Mouse (Mus musculus) small intestine, adult 2 months (tissue): Measurements from ENCODE around the gene Kmt2a. TPM values are rescaled to one million over a fixed set of nuclear protein-coding genes. Genes with fewer than 3 reads are reported as not detected.

ENCODE experiments used
- H3K27ac ChIP-seq: fragments of 200-500 bp; 2 replicates; pipeline ENCODE4 v1.5.1; 2012; ENCODE audit warnings: low read depth, low read length, control low read depth, inconsistent platforms; ENCODE audit not compliant: insufficient read depth
- H3K27me3 ChIP-seq: fragments of 200-500 bp; 2 replicates; pipeline ENCODE4 v1.6.1; 2012; ENCODE audit warnings: mild to moderate bottlenecking, moderate library complexity, low read length, inconsistent platforms; ENCODE audit not compliant: control insufficient read depth, insufficient read depth
- H3K36me3 ChIP-seq: fragments of 200-500 bp; 2 replicates; pipeline ENCODE4 v1.6.1; 2012; ENCODE audit warnings: mild to moderate bottlenecking, low read length, control low read depth, inconsistent platforms; ENCODE audit not compliant: control insufficient read depth, insufficient read depth
- H3K4me1 ChIP-seq: fragments of 200-500 bp; 2 replicates; pipeline ENCODE4 v1.6.1; 2012; ENCODE audit warnings: low read length, inconsistent platforms, mixed read lengths; ENCODE audit not compliant: control insufficient read depth, insufficient read depth, insufficient read length
- H3K4me3 ChIP-seq: fragments of 200-500 bp; 2 replicates; pipeline ENCODE4 v1.5.1; 2012; ENCODE audit warnings: low read depth, mild to moderate bottlenecking, control low read depth, inconsistent platforms, low read length, moderate library complexity
- CTCF ChIP-seq: fragments of 200-500 bp; IDR thresholded peaks from 2 replicates; pipeline ENCODE4 v1.5.1; 2012; ENCODE audit warnings: low read depth, mild to moderate bottlenecking, control low read depth, inconsistent platforms, low read length, moderate library complexity, mixed read lengths; ENCODE audit not compliant: insufficient replicate concordance, insufficient read length; ENCODE audit errors: extremely low read depth
- POLR2A ChIP-seq: fragments of 200-500 bp; IDR thresholded peaks from 2 replicates; pipeline ENCODE4 v1.6.1; 2012; ENCODE audit warnings: low read depth, mild to moderate bottlenecking, control low read depth, inconsistent platforms, low read length, moderate library complexity
- WGBS: fragments of 180-500 bp; shearing (Covaris S2); methylation state at CpG from one replicate; pipeline ENCODE4 v1.1.7; 2018; 5-methylcytosine and 5-hydroxymethylcytosine counted together
- polyA plus RNA-seq: library from polyadenylated mRNA; depleted of rRNA; stranded (reverse); fragments of >200 nt; gene quantifications from 2 replicates; pipeline ENCODE4 v1.2.3, GENCODE M21; 2012

Gene Kmt2a
- polyA plus RNA-seq, 1 experiment = 12.2 TPM

GRCm38 (mm10) chr9:44891210-44891609 is 10.1 kb upstream of the Kmt2a start:
- no peaks in the 10 kb centered on the region for H3K4me1 ChIP-seq
- no peaks in the 10 kb centered on the region for H3K36me3 ChIP-seq
- no peak overlapping the region for H3K4me3 ChIP-seq
- no peaks in the 10 kb centered on the region for H3K27me3 ChIP-seq
- TF ChIP-seq POLR2A = no peak
- no peak for TF ChIP-seq CTCF
- no peak overlapping the region for H3K27ac ChIP-seq
- 91% methylated on average over 6 of the region's 6 CpGs for WGBS

- no peak for TF ChIP-seq POLR2A
- no peak for TF ChIP-seq CTCF
- 26% methylated on average over 2 of the region's 2 CpGs for WGBS
- Histone ChIP-seq H3K27me3 (no peaks in the 10 kb centered on the region), H3K4me3 (no peak overlapping the region), H3K4me1 (no peaks in the 10 kb centered on the region), H3K36me3 (no peaks in the 10 kb centered on the region), H3K27ac (no peak overlapping the region)
Measured at GRCm38 (mm10) chr9:44890122-44890521, 9.0 kb upstream of the Kmt2a start.

GRCm38 (mm10) chr9:44888114-44888624 is 7.1 kb upstream of the Kmt2a start:
- WGBS = 82% methylated on average over 7 of the region's 7 CpGs
- Histone ChIP-seq H3K27me3 (no peaks in the 10 kb centered on the region), H3K4me3 (no peak overlapping the region), H3K36me3 (no peaks in the 10 kb centered on the region), H3K27ac (no peak overlapping the region), H3K4me1 (no peaks in the 10 kb centered on the region)
- TF ChIP-seq POLR2A = no peak
- no peak for TF ChIP-seq CTCF

GRCm38 (mm10) chr9:44882981-44883569 is 2.0 kb upstream of the Kmt2a start:
- Histone ChIP-seq H3K27me3 (no peaks in the 10 kb centered on the region), H3K4me1 (peaks cover 8% of the 10 kb centered on the region; the same call in 1 of the 2 replicates), H3K4me3 (peak overlapping the region; percentile 94), H3K27ac (no peak overlapping the region), H3K36me3 (0 out of 2 replicates have a peak, but pooled peaks cover 1% of the 10 kb centered on the region)
- TF ChIP-seq POLR2A (no peak), CTCF (no peak)
- WGBS = 1% methylated on average over 21 of the region's 21 CpGs

- 0 out of 2 replicates have a peak, but pooled peaks cover 1% of the 10 kb centered on the region for H3K36me3 ChIP-seq
- H3K4me1 ChIP-seq = peaks cover 8% of the 10 kb centered on the region; the same call in 1 of the 2 replicates
- TF ChIP-seq POLR2A (no peak), CTCF (no peak)
- H3K27ac ChIP-seq = no peak overlapping the region
- peak overlapping the region; percentile 94 for H3K4me3 ChIP-seq
- no peaks in the 10 kb centered on the region for H3K27me3 ChIP-seq
- WGBS = 1% methylated on average over 26 of the region's 27 CpGs
Measured at GRCm38 (mm10) chr9:44882436-44882980, 1.4 kb upstream of the Kmt2a start.

- Histone ChIP-seq H3K27ac (peak overlapping the region; percentile 76), H3K27me3 (no peaks in the 10 kb centered on the region), H3K36me3 (0 out of 2 replicates have a peak, but pooled peaks cover 1% of the 10 kb centered on the region), H3K4me3 (peak overlapping the region; percentile 94), H3K4me1 (peaks cover 8% of the 10 kb centered on the region; the same call in 1 of the 2 replicates)
- TF ChIP-seq POLR2A (peak; percentile 34; the same call in 1 of the 2 replicates), CTCF (no peak)
- under 1% methylated on average over 28 of the region's 29 CpGs for WGBS
Measured at GRCm38 (mm10) chr9:44881941-44882435, 892 bp upstream of the Kmt2a start.
